Mouse (Mus musculus) cerebellum, adult (tissue): ENCODE results near the gene Arnt.
"Not testable (repeated sequence)": the region's sequence is repeated elsewhere in the genome, so short reads cannot be mapped to it uniquely, and the experiment has no call there.

Source experiments
- ATAC-seq: cut with Nextera tagmentation; 2 replicates; pipeline ENCODE4 v1.9.2; 2017; ENCODE audit warnings: mild to moderate bottlenecking, moderate library complexity, mixed read lengths; ENCODE audit not compliant: insufficient number of reproducible peaks, low FRiP score, low TSS enrichment

Arnt gene

DNA sequence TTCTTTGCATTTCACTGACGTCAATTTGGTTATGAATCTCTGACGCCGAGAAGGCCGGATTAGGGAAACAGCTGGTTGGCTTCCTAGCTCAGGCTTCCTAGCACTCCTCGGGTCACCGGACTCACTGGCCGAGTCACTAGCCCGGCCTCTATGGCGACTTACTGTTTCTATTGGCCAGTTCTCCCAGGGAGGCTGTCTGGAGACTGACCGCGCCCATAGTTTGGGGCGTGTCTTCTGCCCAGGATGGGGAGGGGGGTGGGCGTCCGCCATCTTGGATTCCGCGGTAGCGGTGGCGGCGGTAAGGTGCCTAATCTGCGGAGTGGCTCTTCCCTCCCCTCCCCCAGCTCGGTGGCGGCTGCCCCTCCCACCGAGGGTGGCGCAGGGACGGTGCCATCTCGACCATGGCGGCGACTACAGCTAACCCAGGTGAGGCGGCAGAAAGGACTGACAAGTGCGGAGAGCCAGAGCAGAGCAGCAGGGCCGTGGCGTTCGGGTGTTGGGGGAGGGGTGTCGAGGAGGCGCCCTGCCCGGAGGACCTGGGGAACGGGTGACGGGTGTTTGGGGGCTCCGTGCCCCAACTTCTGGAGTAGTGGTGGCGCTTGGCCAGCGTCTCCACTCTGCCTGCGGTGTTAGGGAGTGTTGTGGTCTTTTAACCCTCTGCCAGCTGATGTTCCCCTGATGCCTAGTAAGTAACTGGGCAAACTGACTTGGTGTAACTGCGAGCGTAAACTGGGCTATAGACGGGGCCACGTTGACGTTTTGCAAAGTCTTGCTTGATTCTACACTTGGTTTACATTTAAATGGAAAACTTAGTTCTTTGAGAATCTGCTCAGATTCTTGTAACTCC is at the start of gene Arnt:
Gene Arnt (plus strand): TSS at position 253 of the 847 bp plus-strand sequence.
- ATAC-seq, result peak; percentile 100

DNA sequence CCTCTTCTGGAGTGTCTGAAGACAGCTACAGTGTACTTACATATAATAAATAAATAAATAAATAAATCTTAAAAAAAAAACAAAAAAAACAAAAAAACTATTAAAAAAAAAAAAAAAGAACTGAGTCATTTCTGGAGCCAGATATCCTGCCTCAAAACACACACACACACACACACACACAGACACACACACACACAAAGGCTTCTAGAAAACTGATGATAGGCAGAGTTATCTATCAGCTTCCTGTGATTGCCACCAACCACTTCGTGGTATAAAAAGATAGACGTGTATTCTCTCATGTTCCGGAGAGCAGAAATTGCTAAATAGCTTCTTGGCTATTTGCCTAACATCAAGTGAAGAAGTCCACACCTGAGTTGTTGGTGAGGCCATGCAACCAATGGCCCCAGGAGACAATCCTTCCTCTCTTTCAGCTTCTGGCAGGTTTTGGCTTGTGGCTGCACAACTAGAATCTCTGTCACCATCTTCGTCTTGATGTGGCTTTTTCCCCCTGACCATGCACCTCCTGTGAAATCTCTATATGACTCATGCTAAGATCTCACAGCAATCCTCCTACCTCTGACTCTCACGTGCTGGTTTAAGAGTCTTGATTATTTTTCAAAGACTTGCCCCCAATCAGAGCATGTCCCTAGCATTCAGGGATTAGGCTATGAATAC is 48.6 kb upstream of the Arnt start:
- no peak for ATAC-seq

DNA sequence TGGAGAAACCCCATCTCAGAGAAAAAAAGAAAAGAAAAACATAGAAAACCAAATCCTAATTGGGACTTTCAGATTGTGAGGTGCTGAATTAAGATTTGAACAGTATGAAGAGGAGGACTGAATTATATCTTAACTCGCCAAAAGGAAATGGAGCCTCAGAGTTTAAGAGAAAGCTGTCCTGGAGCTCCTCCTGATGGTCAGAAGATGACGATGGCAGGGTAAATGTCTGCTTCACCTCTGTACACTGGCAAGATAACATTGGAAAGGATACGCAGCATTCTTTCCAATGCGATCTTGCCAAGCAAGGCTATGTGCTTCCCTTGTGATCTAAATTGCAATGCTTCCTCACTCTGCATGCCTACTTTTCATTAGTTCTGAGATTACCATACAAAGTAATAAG is 39.8 kb upstream of the Arnt start:
- ATAC-seq, result no peak

DNA sequence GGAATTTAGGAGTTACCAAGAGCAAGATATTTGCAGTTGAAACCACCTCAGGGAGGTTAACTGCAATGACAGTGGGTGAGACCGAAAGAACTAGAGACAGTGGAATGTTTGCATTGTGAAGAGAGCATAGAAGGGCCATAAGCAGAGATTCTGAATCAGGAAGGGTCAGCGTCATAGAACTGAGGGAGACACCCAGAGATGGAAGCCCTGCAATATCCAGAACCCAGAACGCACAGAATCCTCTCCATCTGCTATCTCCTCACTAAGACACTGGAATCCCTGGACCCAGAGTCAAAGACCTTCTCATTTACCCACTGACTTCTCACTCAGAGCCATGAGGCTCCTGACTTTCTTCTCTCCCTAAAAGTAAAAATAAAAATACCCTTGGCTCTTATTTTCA is 31.4 kb upstream of the Arnt start, which contains the start of gene 4930558C23Rik:
Gene 4930558C23Rik (minus strand): TSS at position 101 of the 400 bp plus-strand sequence.
- no peak for ATAC-seq

DNA sequence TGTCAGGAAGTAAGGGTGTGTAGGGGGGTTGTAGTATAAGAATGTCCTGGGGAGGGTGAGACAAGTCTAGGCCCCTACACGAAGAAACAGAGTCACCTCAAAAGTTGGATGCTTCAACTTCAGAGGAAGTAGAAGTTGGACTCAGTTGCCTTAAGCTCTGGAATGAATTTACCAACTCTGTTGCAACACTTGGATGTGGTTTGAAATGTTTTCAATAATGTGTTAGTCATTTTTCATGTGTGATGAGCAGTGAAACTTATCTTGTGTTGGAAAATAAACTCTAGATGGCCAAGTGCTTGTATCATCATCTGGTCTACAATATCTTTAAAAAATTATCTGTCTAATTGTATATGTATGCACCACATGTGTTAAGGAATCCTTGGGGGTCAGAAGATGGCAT is 26.5 kb upstream of the Arnt start:
- ATAC-seq, result no peak

DNA sequence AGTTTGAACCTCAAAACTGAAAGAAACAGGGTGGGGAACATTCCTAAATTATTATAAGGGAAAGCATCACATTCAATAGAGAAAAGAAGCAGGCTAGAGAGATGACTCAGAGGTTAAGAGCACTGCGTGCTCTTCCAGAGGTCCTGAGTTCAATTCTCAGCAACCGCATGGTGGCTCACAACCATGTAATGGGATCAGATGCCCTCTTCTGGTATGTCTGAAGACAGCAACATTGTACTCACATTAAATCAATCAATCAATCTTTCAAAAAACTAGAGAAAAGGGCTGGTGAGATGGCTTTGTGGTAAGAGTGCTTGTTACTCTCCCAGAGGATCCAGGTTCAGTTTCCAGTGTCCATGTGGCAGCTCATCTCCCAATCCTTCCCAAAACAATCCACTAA is 25.3 kb upstream of the Arnt start:
- ATAC-seq, result no peak

DNA sequence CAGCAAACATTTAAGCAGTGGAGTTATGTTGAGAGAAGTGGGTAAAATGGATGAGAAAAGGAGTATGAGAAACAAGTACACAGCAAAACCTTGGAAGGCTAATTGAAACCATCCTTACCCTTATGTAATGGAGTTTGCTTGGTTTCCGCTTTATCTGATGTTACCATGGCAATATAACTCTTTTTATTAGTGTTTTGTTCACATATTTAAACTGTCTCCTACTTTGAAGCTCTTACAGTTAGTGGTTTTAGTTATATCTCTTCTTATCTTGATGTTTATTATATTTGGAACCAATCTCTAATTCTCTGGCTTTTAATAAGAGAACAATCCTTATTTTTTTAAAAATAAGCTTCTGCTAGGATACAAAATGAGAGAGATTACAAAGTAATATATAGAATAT is 21.9 kb upstream of the Arnt start:
- ATAC-seq, result no peak

- no peak for ATAC-seq
Observed at GRCm38 (mm10) chr3:95417866-95418265, 16.3 kb upstream of the Arnt start.

DNA sequence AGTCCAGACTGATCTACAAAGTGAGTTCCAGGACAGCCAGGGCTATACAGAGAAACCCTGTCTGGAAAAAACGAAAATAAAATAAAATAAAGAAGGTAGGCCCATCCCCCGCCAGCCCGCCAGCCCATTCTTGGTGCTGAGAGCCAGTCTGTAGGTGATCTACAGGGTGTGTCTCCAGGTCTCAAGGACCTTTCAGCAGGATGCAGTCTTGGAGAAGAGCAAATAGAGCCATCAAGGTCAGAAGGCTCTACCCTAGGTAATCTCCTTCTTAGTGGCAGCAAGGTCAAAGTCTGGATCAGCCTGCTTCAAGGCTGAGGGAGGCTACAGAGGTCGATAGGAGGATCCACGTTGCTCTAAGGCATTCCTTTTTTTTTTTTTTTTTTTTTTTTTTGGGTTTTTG is 7.7 kb upstream of the Arnt start:
- ATAC-seq, result not testable (repeated sequence)

DNA sequence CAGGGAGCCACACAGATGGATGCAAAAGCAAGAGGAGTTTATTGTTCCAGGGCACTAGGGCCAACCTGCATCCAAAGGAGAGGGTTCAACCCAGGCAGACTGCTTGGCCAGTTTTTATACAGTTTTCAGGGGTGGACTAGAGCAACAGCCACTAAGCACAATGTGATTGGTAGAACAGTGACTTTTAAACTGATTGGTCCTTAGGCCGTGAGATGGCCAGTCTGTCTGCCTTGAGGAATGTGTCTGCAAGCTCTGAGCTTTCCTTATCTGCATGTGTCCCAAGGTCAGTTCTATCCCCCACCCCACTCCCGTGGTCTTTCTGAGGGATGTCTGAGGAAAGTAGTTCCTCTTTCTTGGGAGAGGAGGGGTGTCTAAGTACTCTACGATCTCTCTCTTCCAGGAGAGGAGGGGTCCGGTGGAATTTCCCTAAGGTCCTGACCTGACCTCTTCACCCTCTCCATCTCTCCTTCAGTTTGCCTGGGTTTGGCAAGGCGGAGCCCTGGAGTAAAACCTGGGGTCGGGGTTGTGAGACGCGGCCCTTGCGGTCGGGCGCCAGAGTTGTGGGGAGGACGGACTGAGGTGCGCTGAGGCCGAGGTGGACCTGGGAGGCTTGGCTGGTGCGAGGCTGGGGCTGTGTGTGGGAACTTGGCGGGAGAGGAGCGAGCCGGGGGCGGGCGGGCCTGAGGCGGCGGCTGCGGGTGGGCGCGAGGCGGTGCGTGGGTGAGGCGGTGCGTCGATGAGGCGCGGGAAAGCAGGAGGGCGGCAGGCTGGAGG is 6.9 kb upstream of the Arnt start:
- ATAC-seq, result peak; percentile 40; the same call in 1 of the 2 replicates

DNA sequence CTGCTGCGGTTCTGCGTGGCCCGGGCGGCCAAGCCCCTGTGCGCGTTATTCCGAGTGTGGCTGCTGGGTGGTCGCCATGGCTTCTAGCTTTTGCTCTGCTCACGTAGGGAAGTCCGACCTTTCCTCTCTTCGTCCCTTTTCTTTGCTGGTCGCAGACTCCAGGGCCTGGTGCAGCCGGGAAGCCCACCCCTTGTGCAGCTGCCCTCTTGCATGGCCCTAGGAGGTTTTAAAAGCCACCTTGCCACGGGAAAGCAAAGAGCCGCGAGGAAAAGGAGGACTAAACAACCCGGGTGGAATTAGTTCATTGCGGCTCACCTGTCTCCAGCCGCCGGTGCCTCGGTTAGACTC is 6.3 kb upstream of the Arnt start:
- ATAC-seq, result not testable (repeated sequence)

DNA sequence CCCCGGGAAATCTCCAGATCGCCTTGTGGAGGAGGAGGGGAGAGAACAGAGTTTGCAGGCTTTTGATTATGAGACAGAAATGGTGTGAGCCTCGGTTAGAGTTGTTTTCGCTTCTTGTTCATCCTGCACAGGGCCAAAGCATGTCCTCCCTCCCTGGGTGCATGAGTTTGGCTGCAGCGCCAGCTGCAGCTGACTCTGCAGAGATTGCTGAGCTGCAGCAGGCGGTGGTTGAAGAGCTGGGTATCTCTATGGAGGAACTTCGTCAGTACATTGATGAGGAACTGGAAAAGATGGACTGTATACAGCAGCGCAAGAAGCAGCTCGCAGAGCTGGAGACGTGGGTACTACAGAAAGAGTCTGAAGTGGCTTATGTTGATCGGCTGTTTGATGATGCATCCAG is 5.8 kb upstream of the Arnt start:
- ATAC-seq, result not testable (repeated sequence)

DNA sequence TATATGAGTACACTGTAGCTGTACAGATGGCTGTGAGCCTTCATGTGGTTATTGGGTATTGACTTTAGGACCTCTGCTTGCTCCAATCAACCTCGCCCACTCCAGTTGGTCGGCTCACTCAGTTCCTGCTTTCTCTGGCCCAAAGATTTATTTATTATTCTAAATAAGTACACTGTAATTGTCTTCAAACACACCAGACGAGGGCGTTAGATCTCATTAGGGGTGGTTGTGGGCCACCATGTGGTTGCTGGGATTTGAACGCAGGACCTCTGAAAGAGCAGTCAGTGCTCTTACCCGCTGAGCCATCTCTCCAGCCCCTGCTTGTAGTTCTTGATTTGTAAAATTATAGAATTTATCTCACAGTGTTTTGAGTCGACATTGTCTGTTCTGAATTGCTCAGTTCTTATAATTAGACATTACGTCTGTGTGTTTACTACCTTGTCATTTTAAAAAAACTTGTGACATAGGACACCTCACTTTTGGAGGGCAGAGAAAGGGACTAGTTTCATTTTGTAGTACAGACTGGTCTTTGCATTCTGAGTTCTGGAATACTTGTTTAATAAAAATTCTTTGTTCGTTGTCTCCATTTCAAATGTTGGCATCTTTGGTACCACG is 780 bp upstream of the Arnt start:
- no peak for ATAC-seq

DNA sequence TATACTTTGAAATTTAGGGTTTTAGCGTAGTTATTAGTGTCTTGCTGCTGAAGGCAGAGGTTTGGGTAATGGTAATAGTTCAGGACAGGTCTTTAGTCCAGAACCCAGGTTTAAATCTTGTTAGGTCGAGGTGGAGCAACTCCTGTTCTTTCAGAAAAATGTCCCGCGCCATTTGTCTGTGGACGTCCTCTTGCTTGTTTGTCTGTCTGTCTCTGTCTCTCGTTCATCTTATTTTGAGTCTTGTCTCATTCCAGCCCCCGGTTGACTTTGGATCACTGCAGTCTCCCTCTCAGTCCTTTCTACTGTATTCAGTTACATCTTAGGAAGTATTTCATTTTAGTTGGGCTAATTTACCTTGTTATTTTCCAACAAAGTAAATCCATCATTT is 789 bp downstream of the Arnt start:
- ATAC-seq, result no peak

DNA sequence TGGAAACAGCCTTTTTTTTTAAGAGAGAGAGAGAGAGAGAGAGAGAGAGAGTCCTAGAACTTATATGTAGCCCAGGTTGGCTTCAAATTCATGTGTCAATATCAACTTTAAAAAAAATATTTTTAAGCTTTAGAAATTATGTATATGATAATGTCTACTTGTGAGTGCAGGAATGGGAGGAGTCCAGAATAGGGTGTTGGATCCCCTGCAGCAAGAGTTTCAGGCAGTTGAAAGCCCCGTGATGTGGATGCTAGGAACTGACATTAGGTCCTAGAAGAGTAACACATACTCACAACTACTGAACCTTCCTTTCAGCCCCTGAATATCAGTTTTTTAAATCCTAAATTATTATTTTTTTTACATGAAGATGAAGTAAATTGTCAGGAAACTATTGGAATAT is 1.4 kb downstream of the Arnt start:
- no peak for ATAC-seq

DNA sequence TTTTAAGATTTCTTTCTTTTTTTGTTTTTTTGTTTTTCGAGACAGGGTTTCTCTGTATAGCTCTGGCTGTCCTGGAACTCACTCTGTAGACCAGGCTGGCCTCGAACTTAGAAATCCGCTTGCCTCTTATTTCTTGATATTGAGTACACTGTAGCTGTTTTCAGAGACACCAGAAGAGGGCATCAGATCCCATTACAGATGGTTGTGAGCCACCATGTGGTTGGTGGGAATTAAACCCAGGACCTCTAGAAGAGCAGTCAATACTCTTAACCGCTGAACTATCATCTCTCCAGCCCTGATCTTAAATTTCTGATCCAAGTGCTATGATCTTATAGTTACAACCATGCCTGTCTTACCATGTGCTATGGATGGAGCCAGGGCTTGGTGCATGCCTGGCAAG is 4.4 kb downstream of the Arnt start:
- not testable (repeated sequence) for ATAC-seq

DNA sequence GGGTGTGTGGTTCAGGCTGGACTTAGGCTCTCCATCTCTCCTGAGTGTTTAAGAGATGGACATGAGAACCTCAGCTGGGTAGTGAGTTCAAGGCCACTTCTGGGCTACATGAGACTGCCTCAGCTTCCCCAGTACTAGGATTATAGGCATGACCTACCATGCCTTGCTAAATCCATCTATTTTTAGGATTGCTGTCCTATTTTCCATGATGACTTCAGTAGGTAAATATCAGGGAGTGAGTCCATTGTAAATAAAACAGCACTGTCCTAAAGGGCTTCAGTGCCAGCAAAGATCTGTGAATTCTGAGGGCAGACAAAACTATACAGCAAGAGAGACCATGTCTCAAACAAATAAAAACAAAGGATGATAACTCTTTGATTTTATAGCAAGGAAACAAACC is 5.5 kb downstream of the Arnt start:
- no peak for ATAC-seq

DNA sequence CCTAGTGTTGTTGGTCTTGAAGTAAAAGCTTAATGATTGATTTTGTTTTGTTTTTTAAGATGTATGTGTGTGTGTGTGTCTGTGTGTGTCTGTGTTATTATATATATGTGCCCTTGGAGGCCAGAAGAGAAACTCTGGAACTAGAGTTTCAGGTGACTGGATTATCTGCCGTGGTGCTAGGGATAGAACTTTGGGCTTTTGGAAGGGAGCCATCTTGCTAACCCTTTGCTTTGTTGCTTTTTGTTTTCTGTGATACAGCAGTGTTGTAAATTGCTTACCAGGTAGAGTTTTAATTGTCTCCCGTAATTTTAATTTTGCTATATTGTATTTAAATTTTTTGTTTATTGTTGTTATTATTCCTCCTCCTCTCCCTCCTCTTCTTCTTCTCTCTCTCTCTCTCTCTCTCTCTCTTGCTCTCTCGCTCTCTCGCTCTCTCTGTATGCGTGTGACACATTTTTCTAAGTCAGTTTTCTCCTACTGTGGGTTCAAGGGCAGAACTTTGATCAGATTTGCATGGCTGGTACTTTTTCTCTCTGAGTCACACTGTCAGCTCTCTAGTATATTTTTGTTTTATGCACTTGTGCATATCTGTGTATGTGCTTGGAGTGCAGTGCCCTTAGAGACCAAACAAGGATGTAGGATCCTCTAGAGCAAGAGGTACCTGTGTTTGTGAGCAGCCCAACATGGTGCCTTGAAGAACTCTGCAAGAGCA is 8.4 kb downstream of the Arnt start:
- no peak for ATAC-seq

- ATAC-seq, result no peak
Observed at GRCm38 (mm10) chr3:95445311-95445710, 11.1 kb downstream of the Arnt start.

DNA sequence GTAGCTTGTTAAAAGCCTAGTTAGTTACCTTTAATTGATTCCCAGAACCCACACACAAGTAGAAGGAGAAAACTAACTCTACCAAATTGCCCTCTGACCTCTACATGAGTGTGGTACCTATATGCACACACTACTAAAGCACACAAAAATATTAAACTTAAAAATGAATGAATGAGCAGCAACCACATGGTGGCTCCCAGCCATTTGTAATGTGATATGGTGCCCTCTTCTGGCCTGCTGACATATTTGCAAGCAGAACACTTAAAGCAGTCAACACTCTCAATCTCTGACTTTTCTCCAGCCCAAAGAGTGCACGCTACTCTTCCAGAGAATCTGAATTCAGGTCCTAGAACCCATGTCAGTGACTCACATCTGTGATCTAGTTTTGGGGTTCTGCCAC is 16.2 kb downstream of the Arnt start:
- ATAC-seq, result no peak; the same call in 1 of the 2 replicates
